Mouse (Mus musculus) T-helper 2 cell (primary cell): ENCODE data around the gene Gm17428.
"Not testable (repeated sequence)": the region's sequence is repeated elsewhere in the genome, so short reads cannot be mapped to it uniquely, and the experiment has no call there.

Experiments used
- in situ Hi-C: fragments of 300-600 bp; cut with MboI, MseI; formaldehyde crosslinking; loops from one replicate; pipeline ENCODE4 v1.15.1; 2025; ENCODE audit warnings: high pct_unique_total_duplicates

Gene Gm17428

DNA sequence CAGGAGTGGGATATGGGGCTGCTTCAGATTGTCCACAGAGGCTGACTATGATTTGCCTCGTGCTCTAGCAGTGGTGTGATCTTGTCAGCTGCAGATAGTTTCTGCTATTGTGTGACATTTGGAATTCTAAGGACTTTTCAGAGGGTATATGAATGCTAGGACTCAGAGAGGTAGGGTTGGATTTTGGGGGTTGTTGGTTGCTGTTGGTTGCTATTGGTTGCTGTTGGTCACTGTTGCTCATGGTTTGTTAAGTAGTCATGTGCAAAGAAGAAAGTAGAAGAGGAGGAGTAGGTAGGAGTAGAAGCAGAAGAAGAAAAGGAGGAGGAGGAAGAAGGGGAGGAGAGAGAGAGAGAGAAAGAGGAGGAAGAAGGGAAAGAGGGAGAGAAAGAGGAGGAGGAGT lies at the start of gene Gm17428:
Gene Gm17428, plus strand, starts transcription at position 301 of the 400 bp plus-strand sequence.
- in situ Hi-C loops: no loop called here

DNA sequence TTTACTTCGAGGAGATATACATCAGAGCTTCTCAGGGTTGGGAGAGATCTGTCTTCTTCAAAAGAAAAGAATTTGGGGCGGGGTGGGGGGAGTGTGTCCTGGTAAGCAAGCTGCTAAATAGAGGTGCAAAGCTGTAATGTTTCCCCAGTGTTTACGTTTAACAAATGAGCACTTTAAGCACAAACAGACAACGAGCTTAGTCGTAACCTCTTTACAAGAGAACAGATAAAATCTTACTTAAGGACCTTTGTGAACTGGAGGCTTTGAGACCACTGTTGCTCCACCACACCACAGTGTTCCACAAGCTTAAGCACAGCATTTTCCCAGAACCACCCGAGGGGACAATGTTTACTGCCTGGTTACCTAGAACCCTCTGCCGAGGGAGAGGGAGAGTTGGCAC lies 49.4 kb upstream of the Gm17428 start:
- in situ Hi-C loops: no loop called here

DNA sequence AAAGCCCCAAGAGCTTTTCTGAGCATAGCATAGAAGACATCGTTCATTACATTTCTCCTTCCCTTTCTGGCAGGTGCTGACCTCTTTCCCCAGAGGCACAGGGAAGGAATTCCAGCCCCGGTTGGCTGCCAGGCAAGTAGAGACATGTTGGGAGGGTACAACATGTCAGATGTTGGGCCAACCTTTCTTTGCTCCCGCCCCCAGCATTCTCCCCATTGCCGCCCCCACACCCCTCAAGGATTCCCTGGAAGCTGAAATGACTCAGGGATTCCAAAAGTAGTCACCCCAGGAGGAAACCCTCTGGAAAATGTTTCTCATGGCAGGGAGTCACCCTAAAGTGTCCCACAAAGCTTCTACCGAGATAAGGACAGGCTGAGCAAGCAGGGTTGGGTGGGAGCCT lies 46.9 kb upstream of the Gm17428 start:
- in situ Hi-C loops: no loop called here

DNA sequence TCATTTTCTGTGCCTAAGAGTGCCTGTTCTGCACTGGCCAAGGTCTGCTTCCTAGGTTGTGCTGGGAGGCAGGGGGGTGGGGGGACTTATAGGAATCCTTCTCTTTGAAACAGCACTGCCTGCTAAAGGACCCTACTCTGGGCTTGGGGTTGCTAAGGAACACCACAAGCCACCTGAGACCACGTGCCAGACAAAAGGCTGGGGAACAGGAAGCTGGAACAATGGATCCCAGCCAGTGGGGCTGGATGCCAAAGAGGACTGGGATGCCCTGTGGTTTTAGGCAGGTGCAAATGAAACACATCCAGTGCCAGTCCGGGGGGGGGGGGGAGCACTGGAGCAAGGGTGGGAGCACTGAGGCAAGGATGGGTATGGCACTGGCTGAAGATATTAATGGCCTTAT lies 46.3 kb upstream of the Gm17428 start:
- in situ Hi-C loops: no loop called here

DNA sequence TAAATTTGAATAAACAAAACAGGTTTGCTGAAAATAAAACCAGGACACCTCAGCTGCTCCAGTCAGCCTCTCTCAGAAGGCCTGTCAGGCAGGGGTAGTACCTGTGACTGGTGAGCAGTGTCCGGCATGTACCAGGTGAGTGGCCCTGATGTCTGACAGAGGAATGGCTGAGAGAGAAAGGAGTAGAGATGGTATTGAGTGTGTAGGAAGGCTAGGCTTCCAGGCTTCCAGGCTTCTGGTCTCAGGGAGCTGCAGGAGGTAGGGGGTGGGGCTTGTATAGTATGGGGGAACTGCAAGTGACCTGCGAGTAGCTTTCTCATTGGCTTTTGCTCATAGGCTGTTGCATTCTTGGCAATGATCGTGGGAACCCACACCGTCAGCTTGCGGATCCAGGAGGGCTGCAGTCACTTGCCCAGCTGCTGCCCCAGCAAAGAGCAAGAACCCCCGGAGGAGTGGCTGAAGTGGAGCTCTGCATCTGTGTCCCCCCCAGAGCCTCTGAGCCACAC lies 44.0 kb upstream of the Gm17428 start, which contains the start of gene Il25:
Gene Il25, plus strand, starts transcription at position 51 of the 506 bp plus-strand sequence.
- in situ Hi-C loops: no loop called here

DNA sequence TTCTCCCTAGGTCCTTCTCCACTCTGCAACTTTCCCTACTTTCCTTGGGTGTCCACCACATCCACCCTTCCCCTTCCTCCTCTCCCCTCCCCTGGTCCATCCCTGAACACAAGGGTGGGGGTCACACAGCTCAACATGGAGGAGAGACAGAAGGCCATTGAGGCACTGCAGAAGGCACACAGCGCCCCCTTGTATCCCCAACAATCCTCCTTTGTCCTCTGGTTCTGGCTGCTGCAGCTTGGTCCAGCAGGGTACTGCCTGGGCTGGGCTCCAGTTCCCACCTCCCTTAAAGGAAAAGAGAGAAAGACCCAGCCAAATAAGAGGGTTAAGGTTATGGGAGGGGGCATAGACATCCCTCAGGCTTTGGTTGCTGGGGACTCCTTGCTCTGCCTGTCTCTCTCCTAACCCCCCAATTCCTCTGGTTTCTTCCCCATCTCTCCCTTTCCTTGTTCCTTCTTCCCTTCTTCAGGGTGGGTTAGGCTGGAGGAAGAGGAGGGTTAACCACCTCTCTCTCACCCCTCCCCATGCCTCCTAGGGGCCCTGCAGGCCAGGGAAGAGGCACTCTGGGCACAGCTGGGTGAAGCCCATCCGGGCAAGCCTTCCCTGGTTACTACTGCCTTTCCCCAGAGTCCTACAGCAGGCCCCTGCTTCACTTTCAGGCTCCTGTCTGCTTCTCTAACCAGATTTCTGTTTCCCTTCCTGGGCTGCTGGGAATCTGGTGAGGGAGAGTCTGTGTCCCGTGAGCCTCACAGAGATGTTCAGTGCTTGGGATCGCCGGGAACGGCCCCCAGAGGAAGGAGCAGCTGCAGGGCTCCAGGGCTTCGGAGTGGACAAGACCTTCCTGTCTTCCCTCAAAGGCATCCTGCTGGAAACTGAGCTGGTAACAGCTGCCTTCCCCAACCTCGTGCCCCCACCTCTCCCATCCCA lies 40.6 kb upstream of the Gm17428 start, which contains the start of gene Cmtm5:
Gene Cmtm5, plus strand, starts transcription at position 358 of the 927 bp plus-strand sequence.
- in situ Hi-C loops: no loop called here

DNA sequence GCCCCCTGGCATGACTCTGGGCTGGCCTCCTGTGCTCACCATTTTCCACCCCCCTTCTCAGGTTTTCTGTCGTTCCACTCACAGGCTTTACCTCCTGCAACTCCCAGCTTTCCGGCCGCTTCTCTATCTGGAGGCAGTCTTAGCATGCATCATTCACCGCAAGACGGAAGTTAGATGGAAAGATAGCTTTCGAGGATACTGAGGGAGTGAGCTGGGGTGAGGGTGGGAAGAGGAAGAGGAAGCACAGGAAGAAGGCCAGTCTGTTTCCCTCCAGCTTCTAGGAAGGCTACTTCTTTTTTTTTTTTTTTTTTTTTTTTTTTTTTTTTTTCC lies 39.9 kb upstream of the Gm17428 start:
- in situ Hi-C loops: no loop called here

DNA sequence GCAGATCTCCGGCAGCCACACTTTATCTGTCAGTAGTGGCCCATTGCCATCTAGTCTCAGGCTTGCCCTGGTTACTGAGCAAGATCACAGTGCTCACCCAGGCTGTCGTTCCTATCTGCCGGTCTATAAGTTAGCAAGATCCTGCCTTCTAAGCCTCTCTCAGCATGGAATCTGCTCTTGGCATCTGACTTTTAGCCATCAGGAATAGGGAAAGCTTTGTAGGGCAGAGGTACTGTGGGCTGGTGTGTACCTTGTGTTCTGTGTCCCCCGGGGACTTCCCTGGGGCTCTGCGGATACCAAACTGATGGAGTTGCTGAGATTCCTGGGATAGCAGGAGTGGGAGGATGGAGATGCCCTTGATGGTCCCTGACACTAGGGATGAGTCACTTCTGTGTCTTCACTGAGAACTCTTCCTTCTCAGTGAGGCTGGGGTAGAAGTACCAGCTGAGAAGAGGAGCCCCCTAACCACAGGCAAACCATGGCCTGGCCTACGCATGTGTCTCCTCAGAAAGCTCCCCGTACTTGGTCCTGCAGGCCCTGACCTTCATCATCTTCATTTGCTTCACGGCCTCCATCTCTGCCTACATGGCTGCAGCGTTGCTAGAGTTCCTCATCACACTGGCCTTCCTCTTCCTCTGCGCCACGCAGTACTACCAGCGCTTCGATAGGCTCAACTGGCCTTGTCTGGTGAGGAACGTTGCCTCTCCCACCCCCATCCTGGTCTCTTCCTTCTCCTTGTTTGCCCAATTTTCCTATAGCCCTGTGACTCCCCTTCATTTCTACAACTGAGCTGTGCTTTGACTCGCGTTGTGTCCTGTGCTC lies 39.2 kb upstream of the Gm17428 start:
- in situ Hi-C loops: no loop called here

DNA sequence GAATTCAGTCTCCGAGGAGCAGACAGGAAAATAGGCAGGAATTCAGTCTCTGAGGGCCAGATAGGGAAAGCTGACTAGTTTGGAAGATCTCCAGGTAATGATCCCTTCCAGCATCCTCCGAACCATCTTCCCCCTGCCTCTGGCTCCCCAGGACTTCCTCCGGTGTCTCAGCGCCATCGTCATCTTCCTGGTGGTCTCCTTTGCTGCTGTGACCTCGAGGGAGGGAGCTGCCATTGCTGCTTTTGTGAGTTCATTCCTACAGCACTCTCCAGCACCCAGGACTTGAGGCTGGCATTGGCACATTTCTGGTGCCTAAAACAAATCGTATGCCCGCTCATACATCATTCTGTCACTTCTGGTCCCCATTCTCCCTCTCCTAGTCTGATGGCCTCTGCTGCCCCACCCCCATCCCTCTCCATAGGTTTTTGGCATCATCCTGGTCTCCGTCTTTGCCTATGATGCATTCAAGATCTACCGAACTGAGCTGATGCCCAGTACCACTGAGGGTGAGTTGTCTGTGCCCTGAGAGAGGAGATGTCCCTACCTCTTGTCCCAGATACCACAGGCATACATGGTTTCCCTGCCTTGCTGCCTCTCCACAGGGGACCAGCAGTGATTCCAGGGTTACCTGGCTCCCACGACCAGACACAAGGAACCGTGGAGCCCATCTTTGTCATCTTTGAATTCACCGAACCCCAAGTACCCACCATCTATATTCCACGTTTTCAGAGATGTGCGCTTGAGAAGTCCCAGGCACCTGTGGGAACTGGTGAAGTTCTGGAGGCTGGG lies 38.1 kb upstream of the Gm17428 start:
- in situ Hi-C loops: no loop called here

DNA sequence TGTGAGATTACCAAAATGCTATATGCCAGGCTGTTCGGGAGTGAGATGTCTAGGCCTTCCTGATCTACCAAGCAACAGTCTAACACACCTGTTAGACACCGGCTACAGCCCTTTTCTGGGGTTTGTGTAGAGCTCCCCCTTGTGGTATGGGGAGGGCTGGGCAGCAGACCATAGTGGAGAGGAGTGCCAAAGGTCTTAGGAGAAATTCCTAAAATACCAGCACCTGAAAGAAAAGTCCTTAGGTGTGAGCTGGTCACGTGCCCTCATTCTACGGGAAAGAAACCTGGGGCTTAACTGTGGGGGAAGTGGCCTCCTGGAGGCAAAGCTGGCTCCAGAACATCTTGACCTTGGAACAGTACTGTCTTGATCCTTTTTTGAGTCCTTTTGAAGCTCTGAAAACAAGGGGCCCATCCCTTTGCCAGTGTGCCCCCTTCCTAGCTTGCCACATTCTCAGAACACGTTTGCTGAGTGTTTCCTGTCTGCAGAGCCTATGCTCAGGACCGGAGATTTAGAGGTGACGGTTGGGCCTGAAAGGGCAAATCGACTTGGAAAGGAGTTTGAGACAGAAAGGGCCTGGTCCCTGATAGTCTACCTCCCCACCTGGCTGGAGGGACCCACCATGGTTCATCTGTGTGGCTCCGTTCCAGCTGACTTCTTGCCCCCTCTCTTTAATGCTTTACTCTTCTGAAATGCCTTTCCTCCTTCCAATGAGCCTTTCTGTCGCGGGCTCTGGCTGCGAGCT lies 37.1 kb upstream of the Gm17428 start:
- in situ Hi-C loops: no loop called here

DNA sequence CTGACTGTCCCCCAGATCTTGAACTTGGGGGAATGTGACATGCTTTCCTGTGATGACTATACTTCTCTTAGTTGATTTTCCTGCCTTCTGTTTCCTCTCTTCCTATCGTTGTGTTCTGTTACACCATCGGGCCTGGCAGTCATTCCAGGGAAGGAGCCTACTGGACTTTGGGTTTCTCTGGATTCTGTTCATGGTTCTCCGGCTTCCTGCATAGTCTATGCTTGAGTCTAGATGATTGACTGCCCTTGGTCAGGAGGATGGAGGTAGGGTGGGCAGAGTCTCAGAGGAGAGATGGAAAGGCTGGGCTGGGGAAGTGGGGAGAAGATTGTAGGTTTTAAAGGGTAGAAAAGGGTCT lies 36.6 kb upstream of the Gm17428 start:
- in situ Hi-C loops: no loop called here

DNA sequence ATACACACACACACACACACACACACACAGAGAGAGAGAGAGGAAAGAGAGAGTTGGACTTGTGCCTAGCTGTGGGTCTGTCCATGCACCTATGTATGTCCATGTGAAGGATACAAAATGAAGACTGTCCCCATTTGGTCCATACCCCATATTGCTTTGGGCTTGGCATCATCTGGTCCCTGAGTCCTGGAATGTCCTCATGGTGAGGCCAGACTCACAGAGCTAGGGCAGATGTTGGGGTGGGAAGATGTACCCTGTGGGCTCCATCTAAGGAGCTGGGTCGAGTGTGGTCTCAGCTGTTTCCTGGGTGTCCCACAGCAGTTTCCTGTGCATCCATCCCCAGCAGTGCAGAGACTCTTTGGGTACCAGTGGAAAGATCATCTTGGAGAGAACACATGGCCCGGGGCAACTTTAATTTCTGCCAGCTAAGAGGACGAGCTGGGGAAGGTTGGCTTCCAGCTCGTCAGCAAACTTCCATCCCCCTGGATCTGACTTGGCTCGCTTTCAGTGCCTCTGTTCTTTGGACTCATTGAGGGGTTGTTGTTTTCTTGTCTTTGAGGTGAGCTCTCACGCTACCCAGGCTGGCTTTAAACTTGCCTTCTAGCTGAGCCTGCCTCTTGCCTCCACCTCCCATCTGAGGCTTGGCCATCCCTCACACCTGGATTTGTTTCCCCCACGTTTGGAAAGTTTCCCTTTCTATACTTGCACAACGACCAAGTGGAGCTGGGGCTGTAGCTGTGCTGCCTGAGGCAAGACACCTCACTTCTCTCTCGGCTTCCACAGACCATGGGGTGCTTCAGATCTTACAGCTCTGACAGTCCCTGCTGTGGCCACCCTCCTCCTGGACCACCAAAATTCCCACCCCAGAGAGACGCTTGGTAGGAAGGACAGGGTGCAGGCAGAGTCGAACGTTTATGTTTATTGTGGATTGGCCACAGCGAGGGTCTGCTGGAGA lies 35.4 kb upstream of the Gm17428 start:
- in situ Hi-C loops: no loop called here

DNA sequence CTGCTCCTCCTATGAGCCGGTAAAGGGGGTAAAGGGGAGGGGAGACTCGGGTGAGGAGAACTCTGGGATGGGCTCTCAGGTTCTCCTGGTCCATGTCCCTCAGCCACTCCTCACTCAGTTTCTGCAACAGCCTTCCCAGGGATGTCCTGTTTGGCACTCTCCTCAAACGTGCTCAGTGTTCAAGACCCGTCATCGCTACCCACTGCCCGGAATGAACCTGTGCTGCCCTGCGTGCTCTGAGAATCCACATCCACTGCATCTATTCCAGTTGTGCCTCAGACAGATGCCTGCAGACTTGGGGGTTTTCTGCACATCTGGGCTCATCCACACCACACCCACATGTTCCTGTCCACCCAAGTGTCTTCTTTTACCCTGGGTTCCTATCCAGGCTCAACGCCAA lies 34.3 kb upstream of the Gm17428 start:
- in situ Hi-C loops: no loop called here

DNA sequence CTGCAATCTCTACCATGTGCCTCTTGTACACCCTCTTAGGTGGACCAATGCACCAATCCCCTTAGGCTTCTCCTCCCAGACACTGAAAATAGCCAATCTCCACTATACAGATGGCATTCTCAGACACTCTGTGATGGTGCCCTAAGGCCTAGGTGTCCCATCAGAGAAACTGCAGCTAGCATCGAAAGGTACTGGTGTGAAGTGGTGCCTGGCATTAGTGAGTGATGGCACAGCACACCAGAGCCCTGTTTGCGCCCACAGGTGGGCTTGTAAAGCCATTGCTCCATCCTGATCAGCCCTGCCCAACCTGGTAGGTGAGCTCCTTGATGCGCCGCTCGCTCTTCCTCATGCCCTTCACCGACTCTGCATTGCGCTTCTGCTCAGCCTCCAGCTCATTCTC lies 32.8 kb upstream of the Gm17428 start:
- in situ Hi-C loops: no loop called here

DNA sequence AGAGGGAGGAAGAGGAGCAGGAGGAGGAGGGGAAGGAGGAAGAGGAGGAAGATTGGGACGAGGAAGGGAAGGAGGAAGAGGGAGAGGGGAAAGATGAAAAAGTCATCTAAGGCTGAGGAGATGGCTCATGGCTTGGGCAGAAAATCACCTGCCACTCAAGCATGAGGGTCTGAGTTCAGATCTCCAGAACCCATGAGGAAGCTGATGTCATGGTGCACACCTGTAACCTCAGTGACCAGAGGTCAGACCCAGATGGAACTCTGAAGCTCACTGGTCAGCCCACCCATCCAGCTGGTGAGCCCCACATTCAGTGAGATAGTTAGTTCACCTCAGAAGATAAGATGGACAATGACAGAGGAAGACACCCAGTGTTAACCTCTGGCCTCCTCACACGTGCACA lies 31.8 kb upstream of the Gm17428 start:
- in situ Hi-C loops: no loop called here

DNA sequence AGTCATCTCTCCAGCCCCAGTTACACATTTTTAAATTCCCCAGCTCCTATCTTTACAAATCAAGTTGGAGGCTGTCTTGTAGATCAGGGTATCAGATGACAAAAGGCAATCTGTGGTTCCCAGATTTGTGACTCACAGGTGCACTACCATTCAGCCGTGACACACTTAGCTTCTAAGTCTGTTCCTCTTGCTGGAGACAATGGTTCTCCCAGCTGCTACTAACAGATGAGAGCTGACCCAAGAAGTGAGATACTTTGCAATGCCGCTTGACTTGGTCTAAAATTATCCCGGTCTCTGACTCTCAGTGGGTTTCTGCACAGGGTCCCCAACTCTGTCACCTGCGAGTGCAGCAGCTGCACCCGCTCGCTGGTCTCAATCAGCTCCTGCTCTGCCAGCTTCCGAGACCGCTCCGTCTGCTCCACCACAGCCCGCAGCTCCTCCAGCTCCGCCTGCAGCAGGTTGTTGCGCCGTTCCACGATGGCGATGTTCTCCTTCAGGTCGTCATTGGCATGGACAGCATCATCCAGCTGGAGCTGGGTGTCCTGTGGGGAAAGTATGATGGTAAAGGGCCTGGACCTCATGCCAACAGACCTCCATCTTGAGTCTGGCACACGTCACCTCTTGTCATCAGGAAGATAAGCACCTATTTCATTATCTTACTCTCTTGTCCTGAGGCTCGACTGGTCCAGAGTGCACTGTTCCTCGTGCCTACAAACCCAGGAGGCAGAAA lies 30.6 kb upstream of the Gm17428 start:
- in situ Hi-C loops: no loop called here

DNA sequence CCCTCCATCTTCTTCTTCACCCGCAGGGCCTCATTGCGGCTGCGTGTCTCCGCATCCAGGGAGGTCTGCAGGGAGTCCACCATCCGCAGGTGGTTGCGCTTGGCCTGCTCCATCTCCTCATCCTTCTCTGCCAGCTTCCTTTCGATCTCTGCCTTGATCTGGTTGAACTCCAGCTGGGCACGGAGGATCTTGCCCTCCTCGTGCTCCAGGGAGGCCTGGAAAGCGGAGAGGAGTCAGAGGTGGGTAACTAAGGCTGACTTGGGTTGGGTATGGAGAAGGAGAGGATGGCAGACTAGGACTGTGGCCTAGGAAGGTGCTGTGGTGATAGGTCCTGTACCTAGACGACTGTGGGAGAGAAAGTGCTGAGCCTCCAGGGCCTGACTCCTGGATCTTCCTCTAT lies 29.7 kb upstream of the Gm17428 start:
- in situ Hi-C loops: not testable (repeated sequence)

DNA sequence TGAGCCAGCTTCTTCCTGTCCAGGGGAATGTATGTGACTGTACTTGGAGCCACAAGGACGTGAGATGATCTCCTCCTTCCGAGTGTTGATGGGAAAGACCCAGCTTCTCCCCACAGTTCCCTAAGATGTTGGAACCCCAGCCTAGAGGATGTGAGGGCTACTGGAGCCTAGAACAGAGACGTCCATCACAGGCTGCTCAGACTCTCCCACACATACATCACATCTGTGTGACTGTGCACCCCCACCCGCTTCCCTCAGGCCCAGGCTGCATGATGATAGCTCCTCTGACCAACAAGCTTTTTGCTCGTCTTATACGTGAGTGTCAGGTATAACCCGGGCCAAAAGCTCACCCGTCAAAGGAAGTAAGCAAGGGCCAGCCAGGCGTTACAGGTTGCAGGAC lies 28.0 kb upstream of the Gm17428 start:
- in situ Hi-C loops: no loop called here

DNA sequence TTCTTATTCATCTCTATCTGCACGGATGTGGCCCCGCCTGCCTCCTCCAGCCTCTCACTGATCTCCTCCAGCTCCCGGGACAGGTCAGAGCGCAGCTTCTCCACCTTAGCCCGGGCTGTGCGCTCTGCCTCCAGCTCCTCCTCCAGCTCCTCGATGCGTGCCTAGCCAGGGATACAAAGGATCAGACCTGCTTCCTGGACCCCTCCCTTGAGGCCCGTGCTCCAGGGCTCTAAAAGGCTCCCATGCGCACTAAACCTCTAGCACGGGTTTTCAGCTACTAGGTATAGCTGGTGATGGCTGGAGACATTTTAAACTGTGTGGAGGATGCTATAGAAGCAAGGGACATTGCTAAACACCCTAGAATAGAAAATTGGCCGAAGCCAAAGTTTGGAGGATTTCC lies 26.2 kb upstream of the Gm17428 start:
- in situ Hi-C loops: no loop called here
